Mouse (Mus musculus) bone marrow macrophage, adult 2 months (primary cell): ENCODE results near the gene Raph1.
"Not testable (repeated sequence)": the region's sequence is repeated elsewhere in the genome, so short reads cannot be mapped to it uniquely, and the experiment has no call there.

ENCODE experiments used
- CTCF ChIP-seq: IDR thresholded peaks from 2 replicates; pipeline ENCODE4 v1.5.1; 2012; ENCODE audit warnings: low read depth, mild to moderate bottlenecking, low read length, moderate library complexity
- POLR2A ChIP-seq: IDR thresholded peaks from 2 replicates; pipeline ENCODE4 v1.6.1; 2012; ENCODE audit warnings: mild to moderate bottlenecking, low read depth, low read length, borderline replicate concordance

DNA sequence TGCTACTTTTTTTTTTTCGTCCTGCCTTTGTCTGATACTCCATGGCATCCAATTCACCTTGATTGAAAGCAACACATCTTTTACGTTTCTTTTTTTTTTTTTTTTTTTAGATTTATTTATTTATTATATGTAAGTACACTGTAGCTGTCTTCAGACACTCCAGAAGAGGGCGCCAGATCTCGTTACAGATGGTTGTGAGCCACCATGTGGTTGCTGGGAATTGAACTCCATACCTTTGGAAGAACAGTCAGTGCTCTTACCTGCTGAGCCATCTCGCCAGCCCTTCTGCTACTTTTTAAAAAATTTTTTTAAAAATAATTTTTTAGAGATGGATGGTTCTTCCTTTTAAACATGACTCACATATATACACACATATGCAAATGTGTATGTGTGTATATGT is 125.5 kb downstream of the Raph1 start:
- TF ChIP-seq CTCF, POLR2A: not testable (repeated sequence)
